Mouse (Mus musculus) spleen, postnatal 14 days (tissue): ENCODE data around the gene Cenpb.

Source experiments
- DNase-seq, 2 experiments: peaks; one replicate each; pipeline ENCODE4 v3.0.0; 2021 to 2022; ENCODE audit warnings: low spot score in 2 of 2

The Cenpb gene

DNA sequence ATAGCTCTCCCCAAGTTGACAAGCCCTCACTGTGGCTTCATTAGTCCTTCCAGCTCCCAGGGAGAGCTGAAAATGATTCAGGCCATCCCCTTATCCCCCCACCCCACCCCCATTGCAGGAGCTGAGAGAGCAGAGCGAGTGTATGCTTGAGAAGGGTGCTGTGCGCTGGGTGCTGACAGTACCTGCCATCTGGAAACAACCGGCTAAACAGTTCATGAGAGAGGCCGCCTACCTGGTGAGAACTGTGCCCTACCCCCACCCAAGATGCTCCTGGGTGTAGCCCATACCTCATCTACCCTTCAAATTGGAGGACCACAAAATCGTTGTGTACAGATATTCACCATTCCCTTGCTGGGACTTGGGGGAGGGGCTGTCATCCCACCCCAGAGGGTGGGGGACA is 40.6 kb downstream of the Cenpb start:
- DNase-seq = no peak

DNA sequence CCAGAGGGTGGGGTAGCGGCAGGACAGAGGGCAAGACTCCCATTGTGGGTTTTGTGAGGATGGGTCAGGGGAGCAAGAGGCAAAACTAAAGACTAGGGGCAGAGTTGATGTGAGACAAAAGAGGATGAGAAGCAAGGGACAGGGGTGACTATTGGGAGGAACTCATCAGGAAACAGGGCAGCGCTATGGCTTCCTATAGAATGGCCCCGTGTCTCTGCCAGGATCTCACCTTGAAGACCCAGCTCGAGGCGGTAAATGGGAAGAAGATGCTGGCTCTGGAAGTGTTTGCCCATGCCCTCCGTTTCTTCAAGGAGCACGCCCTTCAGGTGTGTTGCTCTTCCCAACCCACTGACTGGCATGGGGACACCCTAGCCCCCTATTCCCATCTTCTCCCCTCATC is 41.1 kb downstream of the Cenpb start:
- no peak for DNase-seq

- no peak for DNase-seq
Measured at GRCm38 (mm10) chr2:131138296-131138695, 41.6 kb downstream of the Cenpb start.

DNA sequence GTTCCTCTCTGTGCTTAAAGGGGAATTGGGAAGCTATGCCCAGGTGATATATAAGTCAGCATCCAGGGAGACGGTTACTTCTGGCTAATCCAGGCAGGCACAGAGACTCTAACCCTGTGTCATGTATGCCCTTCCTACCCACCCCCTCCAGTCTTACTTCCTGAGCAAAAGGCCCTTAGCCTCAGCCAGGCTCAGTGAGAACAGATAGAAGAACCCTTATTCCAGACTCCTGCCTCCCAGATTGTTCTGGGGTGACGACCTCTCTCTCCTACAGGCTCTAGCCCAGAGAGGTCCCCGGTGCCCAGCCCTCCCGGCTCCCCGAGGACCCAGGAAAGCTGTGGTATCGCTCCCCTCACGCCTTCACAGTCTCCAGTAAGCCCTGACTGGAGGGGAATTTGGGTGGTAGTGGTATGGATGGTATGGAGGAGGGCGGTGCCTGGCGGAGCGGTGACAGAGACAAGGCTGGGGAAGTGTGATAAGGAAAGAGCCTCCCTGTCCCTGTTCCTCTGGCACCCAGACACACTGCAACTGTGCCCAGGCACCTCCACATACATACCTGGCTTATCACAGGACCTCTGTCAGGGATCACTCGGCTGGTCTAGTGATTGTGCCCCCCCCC is 44.2 kb downstream of the Cenpb start:
- peak; percentile 43 to 50 for DNase-seq

DNA sequence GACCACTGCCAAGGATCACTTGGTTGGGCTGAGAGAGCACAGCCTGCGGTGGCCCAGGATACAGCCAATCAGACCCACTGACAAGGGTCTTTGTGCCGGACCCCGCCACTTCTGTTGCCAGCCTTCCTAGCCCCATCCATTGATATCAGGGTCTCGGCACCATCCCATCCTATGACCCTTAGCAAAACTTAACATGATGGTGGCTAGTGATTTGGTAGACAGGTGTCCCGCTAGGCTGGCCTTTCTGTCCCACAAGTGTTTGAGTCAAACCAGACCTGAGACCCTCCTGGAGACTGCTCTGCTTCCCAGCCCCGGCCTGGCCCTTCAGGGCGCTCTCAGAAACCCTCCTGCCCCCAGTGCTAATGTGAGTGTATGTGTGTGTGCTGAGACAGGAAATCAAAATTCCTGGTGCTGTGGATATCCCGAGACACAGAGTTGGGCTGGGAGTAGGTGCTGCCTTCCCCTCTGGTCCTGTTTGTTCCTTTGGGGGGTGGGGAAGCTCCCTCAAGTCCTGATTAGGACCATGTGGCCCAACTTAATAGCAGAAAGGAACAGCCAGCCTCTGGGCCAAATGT is 45.0 kb downstream of the Cenpb start:
- DNase-seq = no peak

- DNase-seq = no peak
Measured at GRCm38 (mm10) chr2:131134381-131134780, 45.5 kb downstream of the Cenpb start.

DNA sequence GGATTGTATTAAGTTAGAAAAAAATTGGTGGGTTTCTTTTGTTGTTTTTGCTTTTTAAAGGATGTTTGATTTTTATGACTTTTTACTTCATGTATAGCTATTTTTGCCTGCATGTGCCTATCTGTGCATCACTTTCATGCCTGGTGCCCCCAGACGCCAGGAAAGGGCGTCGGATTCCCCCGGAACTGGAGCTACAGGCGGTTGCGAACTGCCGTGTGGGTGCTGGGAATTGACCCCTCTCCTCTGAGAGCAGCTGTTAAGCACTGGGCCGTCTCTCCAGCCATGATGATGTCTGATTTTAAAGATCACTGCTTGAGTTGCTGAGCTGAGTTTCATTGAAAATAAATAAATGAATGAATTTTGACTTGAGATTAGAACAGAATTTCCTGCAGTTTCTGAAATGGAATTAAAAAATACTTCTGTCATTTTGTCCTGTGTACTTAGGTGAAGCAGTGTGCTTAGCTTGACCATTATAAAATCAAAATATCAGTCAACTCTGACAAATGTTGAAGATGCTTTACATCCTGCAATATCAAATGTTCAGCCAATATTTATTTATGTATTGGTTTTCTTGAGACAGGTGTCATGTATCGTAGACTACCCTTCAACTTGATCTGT is 46.8 kb downstream of the Cenpb start, which contains the start of gene Gm11037:
Gene Gm11037, plus strand, starts transcription at position 568 of the 618 bp plus-strand sequence.
- no peak for DNase-seq

GRCm38 (mm10) chr2:131132111-131132888 is 47.6 kb downstream of the Cenpb start:
- DNase-seq = no peak

DNA sequence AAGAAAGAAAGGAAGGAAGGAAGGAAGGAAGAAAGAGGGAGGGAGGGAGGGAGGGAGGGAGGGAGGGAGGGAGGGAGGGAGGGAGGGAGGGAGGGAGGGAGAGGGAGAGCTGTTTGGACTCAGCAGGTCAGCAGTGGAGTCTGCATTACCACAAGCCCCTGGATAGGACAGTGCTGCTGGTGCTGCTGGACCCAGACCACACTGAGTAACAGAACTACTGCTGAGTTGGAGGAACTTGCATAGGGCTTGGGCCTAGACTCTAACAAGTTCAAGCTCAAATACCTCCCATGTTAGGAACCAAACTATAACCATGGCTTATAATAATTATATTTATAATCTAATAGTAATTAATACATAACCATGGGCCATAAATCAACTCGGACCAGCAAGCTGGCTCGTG is 49.0 kb downstream of the Cenpb start:
- DNase-seq = no peak

DNA sequence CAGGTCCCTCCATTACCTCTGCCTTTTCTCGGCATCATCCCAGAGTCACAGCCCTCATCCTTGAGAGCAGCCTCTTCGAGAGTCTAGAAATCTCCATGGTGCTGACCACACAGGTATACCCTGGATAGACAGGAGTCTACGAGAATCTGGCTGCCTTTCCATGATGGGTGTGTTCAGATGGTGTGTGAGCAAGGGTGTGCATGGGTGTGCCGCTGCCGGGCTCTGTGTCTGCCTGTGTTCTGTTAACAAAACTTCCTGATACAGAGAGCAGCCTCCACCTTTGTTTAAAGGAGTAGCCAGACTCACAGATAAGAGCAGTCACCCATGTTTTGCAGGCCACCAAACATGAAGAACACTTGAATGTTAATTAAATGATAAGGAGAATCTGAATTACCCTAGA is 50.0 kb downstream of the Cenpb start:
- no peak for DNase-seq

GRCm38 (mm10) chr2:131128636-131129157 is 51.2 kb downstream of the Cenpb start:
- DNase-seq = no peak

DNA sequence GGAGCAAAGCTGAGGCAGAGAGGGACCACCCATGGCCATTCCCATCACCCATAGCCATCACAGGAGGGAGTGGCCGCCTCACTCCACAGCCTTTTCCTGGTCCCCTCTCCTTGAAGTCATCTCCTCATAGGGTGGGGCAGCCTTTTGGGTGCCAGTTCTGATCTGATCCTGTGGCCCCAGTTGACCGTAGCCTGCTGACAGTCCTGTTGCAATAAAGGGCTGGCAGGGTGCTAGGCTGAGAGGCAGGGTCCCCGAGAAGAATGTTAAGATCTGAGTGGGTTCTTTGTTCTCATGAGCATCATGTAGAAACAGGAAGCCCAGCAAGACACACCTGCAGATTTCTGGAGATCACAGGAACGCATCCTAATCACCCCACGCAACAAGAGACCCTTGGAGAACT is 51.7 kb downstream of the Cenpb start:
- no peak for DNase-seq

GRCm38 (mm10) chr2:131127161-131127730 is 52.6 kb downstream of the Cenpb start, which contains the start of gene Hspa12b:
Hspa12b (plus strand) TSS chr2:131127280.
- no peak for DNase-seq

- no peak for DNase-seq
Measured at GRCm38 (mm10) chr2:131125964-131126815, 53.7 kb downstream of the Cenpb start.
